Mouse (Mus musculus): ENCODE results near the gene Coro2b. TPM values are rescaled to one million over a fixed set of nuclear protein-coding genes. Genes with fewer than 3 reads are reported as not detected.

Coro2b gene
- total RNA-seq, 1 experiment = 4.8 TPM

DNA sequence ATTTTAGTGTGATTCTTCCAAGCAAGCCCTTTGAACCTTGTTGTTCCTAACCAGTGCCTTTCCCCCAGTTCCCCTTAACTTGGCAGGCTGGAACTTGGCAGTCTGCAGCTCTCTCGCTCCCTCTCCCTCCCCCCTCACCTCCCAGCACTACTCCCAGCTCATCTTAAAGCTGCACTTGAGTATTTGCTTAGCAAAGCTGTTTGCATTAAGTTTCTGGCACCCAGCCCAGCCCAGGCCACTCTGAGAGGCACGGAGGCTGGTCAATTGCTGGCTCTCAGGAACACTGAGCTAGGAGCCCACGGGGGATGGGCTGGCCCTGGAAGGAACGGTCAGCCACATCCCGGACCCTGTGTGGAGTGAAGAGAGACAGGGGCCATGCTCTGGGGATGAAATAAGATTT, 80.8 kb downstream of the Coro2b start:
- Histone ChIP-seq H3K9ac (ENCODE audit: insufficient read depth, low read depth, low read length, poor library complexity, severe bottlenecking) (no peak overlapping the region), H3K4me3 (ENCODE audit: insufficient read depth in 1 of 2, low read depth in 1 of 2, low read length in 2 of 2, poor library complexity in 1 of 2, severe bottlenecking in 1 of 2) (no peak overlapping the region), H3K9me3 (ENCODE audit: control insufficient read depth, insufficient read depth, low read depth, low read length) (no peaks in the 10 kb centered on the region), H3K4me1 (ENCODE audit: control insufficient read depth in 2 of 2, insufficient read depth in 2 of 2, low read length in 2 of 2, poor library complexity in 1 of 2) (peaks cover 1 to 20% of the 10 kb centered on the region in 2 experiments; a peak in 3 of 4 replicates), H3K27ac (ENCODE audit: insufficient read depth, low read depth, low read length, poor library complexity, severe bottlenecking) (no peak overlapping the region), H3K36me3 (ENCODE audit: control insufficient read depth, insufficient read depth, low read length, poor library complexity, severe bottlenecking) (no peaks in the 10 kb centered on the region)
- in situ Hi-C loops (cut with MboI; ENCODE audit: low sequenced_read_pairs in 2 of 2, unreplicated experiment in 2 of 2) = no loop called here
- no peak for DNase-seq (ENCODE audit: low read depth, low spot score)
- no peak for TF ChIP-seq MAFK (IDR thresholded peaks at IDR 0.05; ENCODE audit: insufficient read depth, low read depth, low read length)
- TF ChIP-seq HCFC1 (IDR thresholded peaks at IDR 0.05; ENCODE audit: borderline replicate concordance, insufficient read depth, low read length) = no peak
- TF ChIP-seq ZNF384 (IDR thresholded peaks at IDR 0.05; ENCODE audit: low read depth, low read length) = no peak
- no peak for TF ChIP-seq CHD2 (IDR thresholded peaks at IDR 0.05; ENCODE audit: low read depth, low read length)
- TF ChIP-seq ZC3H11A (IDR thresholded peaks at IDR 0.05; ENCODE audit: borderline replicate concordance, low read depth, low read length) = no peak

GRCm38 (mm10) chr9:62455210-62455969, 81.5 kb downstream of the Coro2b start:
- Histone ChIP-seq H3K27ac (ENCODE audit: insufficient read depth, low read depth, low read length, poor library complexity, severe bottlenecking) (no peak overlapping the region), H3K4me1 (ENCODE audit: control insufficient read depth in 2 of 2, insufficient read depth in 2 of 2, low read length in 2 of 2, poor library complexity in 1 of 2) (peaks cover 1 to 17% of the 10 kb centered on the region in 2 experiments; a peak in 3 of 4 replicates), H3K4me3 (ENCODE audit: insufficient read depth in 1 of 2, low read depth in 1 of 2, low read length in 2 of 2, poor library complexity in 1 of 2, severe bottlenecking in 1 of 2) (no peak overlapping the region), H3K36me3 (ENCODE audit: control insufficient read depth, insufficient read depth, low read length, poor library complexity, severe bottlenecking) (no peaks in the 10 kb centered on the region), H3K9ac (ENCODE audit: insufficient read depth, low read depth, low read length, poor library complexity, severe bottlenecking) (no peak overlapping the region), H3K9me3 (ENCODE audit: control insufficient read depth, insufficient read depth, low read depth, low read length) (no peaks in the 10 kb centered on the region)
- TF ChIP-seq ZNF384 (IDR thresholded peaks at IDR 0.05; ENCODE audit: low read depth, low read length) (no peak), MAFK (IDR thresholded peaks at IDR 0.05; ENCODE audit: insufficient read depth, low read depth, low read length) (no peak), CHD2 (IDR thresholded peaks at IDR 0.05; ENCODE audit: low read depth, low read length) (no peak), ZC3H11A (IDR thresholded peaks at IDR 0.05; ENCODE audit: borderline replicate concordance, low read depth, low read length) (no peak), HCFC1 (IDR thresholded peaks at IDR 0.05; ENCODE audit: borderline replicate concordance, insufficient read depth, low read length) (no peak)
- in situ Hi-C loops (cut with MboI; ENCODE audit: low sequenced_read_pairs in 2 of 2, unreplicated experiment in 2 of 2) = no loop called here
- no peak for DNase-seq (ENCODE audit: low read depth, low spot score)

- in situ Hi-C loops (cut with MboI; ENCODE audit: low sequenced_read_pairs in 2 of 2, unreplicated experiment in 2 of 2) = no loop called here
These were observed 84.4 kb downstream of the Coro2b start for GRCm38 (mm10) chr9:62452373-62452993.

DNA sequence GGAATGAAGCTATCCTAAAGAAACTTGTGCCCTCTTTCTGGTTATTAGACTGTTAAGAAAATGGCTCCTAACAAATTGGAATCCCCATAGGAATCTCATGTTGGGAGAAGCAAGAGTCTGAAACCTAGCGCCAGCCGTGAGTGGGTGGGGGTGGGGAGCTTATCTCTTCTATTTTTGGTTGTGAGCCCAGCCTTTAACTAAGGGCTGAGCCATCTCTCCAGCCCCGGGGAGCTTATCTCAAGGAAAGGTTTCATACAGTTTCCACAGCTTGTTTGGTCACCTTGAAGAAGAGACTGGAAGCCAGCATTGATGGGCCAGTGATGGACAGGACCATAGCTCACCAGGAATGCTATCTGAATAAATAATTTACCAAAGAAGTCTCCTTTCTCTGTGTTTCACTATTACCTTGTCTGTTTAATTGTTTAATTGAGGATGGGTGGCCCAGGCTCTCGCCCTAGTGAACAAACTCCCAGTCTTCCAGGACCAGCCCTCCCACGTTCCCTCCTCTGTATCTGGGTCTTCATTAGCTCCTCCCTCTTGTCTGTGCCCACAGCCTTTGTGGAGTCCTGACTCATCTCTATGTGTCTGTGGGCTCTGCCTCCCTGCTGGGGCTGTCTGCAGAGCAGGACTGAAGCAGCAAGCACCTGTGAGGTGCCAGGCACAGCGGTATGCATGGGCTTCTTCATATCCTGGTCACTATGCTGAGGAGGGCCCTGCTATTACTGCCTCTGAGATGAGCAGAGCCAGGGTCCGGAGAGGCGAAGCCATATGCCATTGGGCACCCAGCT, 85.1 kb downstream of the Coro2b start:
- TF ChIP-seq ZC3H11A (IDR thresholded peaks at IDR 0.05; ENCODE audit: borderline replicate concordance, low read depth, low read length) (no peak), ZNF384 (IDR thresholded peaks at IDR 0.05; ENCODE audit: low read depth, low read length) (no peak), HCFC1 (IDR thresholded peaks at IDR 0.05; ENCODE audit: borderline replicate concordance, insufficient read depth, low read length) (no peak), CHD2 (IDR thresholded peaks at IDR 0.05; ENCODE audit: low read depth, low read length) (no peak), MAFK (IDR thresholded peaks at IDR 0.05; ENCODE audit: insufficient read depth, low read depth, low read length) (no peak)
- no peak for DNase-seq (ENCODE audit: low read depth, low spot score)
- Histone ChIP-seq H3K9me3 (ENCODE audit: control insufficient read depth, insufficient read depth, low read depth, low read length) (no peaks in the 10 kb centered on the region), H3K4me3 (ENCODE audit: insufficient read depth in 1 of 2, low read depth in 1 of 2, low read length in 2 of 2, poor library complexity in 1 of 2, severe bottlenecking in 1 of 2) (no peak overlapping the region), H3K4me1 (ENCODE audit: control insufficient read depth in 2 of 2, insufficient read depth in 2 of 2, low read length in 2 of 2, poor library complexity in 1 of 2) (peaks cover 1 to 14% of the 10 kb centered on the region in 2 experiments; a peak in 3 of 4 replicates), H3K36me3 (ENCODE audit: control insufficient read depth, insufficient read depth, low read length, poor library complexity, severe bottlenecking) (no peaks in the 10 kb centered on the region), H3K27ac (ENCODE audit: insufficient read depth, low read depth, low read length, poor library complexity, severe bottlenecking) (no peak overlapping the region), H3K9ac (ENCODE audit: insufficient read depth, low read depth, low read length, poor library complexity, severe bottlenecking) (no peak overlapping the region)
- in situ Hi-C loops (cut with MboI; ENCODE audit: low sequenced_read_pairs in 2 of 2, unreplicated experiment in 2 of 2) = no loop called here

More at GRCm38 (mm10) chr9:62452373-62452993, 84.4 kb downstream of the Coro2b start:
- 0 out of 2 replicates have a peak overlapping the region, but pooled peaks have one; percentile 31 for H3K9ac ChIP-seq (ENCODE audit: insufficient read depth, low read depth, low read length, poor library complexity, severe bottlenecking)
- no peak overlapping the region for H3K27ac ChIP-seq (ENCODE audit: insufficient read depth, low read depth, low read length, poor library complexity, severe bottlenecking)
- no peak for TF ChIP-seq ZC3H11A (IDR thresholded peaks at IDR 0.05; ENCODE audit: borderline replicate concordance, low read depth, low read length)
- TF ChIP-seq HCFC1 (IDR thresholded peaks at IDR 0.05; ENCODE audit: borderline replicate concordance, insufficient read depth, low read length) = no peak
- peaks cover 1 to 14% of the 10 kb centered on the region in 2 experiments; a peak in 3 of 4 replicates for H3K4me1 ChIP-seq (ENCODE audit: control insufficient read depth in 2 of 2, insufficient read depth in 2 of 2, low read length in 2 of 2, poor library complexity in 1 of 2)
- DNase-seq (ENCODE audit: low read depth, low spot score) = no peak
- no peaks in the 10 kb centered on the region for H3K9me3 ChIP-seq (ENCODE audit: control insufficient read depth, insufficient read depth, low read depth, low read length)
- H3K36me3 ChIP-seq (ENCODE audit: control insufficient read depth, insufficient read depth, low read length, poor library complexity, severe bottlenecking) = no peaks in the 10 kb centered on the region
- H3K4me3 ChIP-seq (ENCODE audit: insufficient read depth in 1 of 2, low read depth in 1 of 2, low read length in 2 of 2, poor library complexity in 1 of 2, severe bottlenecking in 1 of 2) = no peak overlapping the region

Data from ES-E14 (cell line).